Mouse (Mus musculus) midbrain, embryonic 10.5 days (tissue): ENCODE results near the gene Dnajc12. TPM values are rescaled to one million over a fixed set of nuclear protein-coding genes. Genes with fewer than 3 reads are reported as not detected.
"Not testable (repeated sequence)": the region's sequence is repeated elsewhere in the genome, so short reads cannot be mapped to it uniquely, and the experiment has no call there.

Experiments used
- DNase-seq: peaks from one replicate; pipeline ENCODE4 v3.0.0-alpha.2; 2017; ENCODE audit warnings: low spot score
- H3K27ac ChIP-seq: fragments of 300-500 bp; sonication (generic); replicated peaks from 2 replicates; pipeline ENCODE4 v1.5.1; 2016; ENCODE audit warnings: mild to moderate bottlenecking
- H3K27me3 ChIP-seq: fragments of 300-500 bp; sonication (generic); 2 replicates; pipeline ENCODE4 v1.6.1; 2016; ENCODE audit warnings: low read depth, mild to moderate bottlenecking; ENCODE audit not compliant: poor library complexity, severe bottlenecking
- H3K36me3 ChIP-seq: fragments of 300-500 bp; sonication (generic); 2 replicates; pipeline ENCODE4 v1.6.1; 2016; ENCODE audit warnings: mild to moderate bottlenecking, moderate library complexity
- H3K4me1 ChIP-seq: fragments of 300-500 bp; sonication (generic); 2 replicates; pipeline ENCODE4 v1.6.1; 2016
- H3K4me3 ChIP-seq: fragments of 300-500 bp; sonication (generic); 2 replicates; pipeline ENCODE4 v1.5.1; 2016; ENCODE audit warnings: mild to moderate bottlenecking, moderate library complexity
- H3K9me3 ChIP-seq: fragments of 300-500 bp; sonication (generic); replicated peaks from 2 replicates; pipeline ENCODE4 v1.6.1; 2016; ENCODE audit warnings: mild to moderate bottlenecking
- WGBS: fragments of 180-500 bp; shearing (Covaris S2); methylation state at CpG from one replicate; pipeline ENCODE4 v1.1.7; 2016; 5-methylcytosine and 5-hydroxymethylcytosine counted together
- polyA plus RNA-seq: library from polyadenylated mRNA; unstranded; fragments of >200 nt; fragmentation: Nextera tagmentation; extraction: Ambion mirVana; gene quantifications from 2 replicates; pipeline ENCODE4 v1.2.1, GENCODE M21; 2016

Dnajc12 gene
- polyA plus RNA-seq, 1 experiment from 2014 or later = 15.2 TPM

DNA sequence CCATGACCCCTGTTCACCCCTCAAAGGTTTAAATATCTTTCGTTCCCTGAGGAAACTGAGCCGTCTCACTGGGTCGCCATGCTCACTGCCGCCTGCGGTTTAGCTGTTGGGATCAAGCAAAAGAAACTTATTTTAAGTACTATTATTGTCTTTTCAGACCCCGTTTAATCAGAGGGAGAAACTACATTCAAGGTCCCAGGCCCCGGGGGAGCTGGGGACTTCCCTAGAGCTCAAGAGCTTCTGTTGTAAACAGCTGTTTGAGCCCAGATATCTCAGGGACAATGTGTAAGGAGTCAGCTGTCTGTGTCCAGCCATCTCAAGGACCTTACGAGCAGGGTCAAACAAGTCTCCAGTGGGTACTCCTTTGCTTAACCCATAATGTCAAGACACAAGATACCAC lies 44.9 kb downstream of the Dnajc12 start:
- Histone ChIP-seq H3K4me1 (peaks cover 5% of the 10 kb centered on the region), H3K36me3 (no peaks in the 10 kb centered on the region), H3K27ac (no peak overlapping the region), H3K27me3 (no peaks in the 10 kb centered on the region), H3K9me3 (no peaks in the 10 kb centered on the region), H3K4me3 (no peak overlapping the region)
- 83% methylated on average over 8 of the region's 8 CpGs for WGBS
- DNase-seq = no peak

DNA sequence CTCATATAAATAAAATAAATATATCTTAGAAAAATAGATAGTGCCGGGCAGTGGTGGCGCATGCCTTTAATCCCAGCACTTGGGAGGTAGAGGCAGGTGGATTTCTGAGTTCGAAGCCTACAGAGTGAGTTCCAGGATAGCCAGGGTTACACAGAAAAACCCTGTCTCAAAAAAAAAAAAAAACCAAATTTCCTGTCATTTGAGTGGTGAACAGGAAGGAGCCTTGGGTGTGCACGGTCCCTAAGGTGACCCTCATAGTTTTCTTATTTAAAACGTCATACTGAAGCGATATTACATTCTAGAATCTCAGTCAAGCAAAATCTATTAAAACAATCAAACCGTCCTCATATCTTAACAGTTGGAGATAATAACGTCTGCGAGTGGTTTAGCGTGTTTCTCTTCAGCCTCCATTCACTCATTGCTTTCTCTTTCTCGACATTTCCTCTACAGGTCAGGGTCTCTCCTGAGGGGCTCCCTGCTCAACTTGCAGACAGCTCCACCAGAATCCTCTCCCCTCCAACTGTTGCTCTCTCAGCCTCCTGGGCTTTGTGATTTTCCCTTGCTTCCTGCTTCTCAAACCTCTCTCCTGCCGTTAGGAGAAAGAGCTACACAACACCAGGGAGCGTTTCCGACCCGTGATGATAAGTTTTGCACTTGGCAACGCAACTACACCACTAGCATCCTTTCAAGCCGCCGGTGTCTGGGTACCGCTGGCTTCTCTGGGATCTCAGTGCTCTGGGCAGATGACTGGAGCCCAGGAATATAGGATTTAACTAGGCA lies 46.2 kb downstream of the Dnajc12 start:
- peak overlapping the region; percentile 55 for H3K27ac ChIP-seq
- H3K4me1 ChIP-seq = peaks cover 5% of the 10 kb centered on the region
- 30% methylated on average over 19 of the region's 19 CpGs for WGBS
- H3K36me3 ChIP-seq = no peaks in the 10 kb centered on the region
- no peaks in the 10 kb centered on the region for H3K27me3 ChIP-seq
- no peaks in the 10 kb centered on the region for H3K9me3 ChIP-seq
- DNase-seq = peak; percentile 55
- H3K4me3 ChIP-seq = peak overlapping the region; percentile 81

DNA sequence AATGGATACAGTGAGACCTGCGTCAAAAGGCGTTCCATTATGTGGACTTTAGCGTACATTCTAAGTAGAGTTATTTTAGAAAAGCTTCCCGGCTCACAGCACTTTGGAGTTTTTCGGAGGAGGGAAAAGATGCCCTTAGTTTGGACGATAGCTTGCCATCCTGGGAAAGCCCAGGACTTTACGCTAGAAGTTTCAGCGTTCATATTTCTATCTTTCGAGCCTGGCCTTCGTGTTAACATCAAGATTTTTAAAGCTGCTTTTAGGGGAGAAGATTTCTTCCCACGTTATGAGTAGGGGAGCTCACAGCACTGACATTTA lies 46.7 kb downstream of the Dnajc12 start:
- DNase-seq = no peak
- peak overlapping the region; percentile 55 for H3K27ac ChIP-seq
- 5% methylated on average over 11 of the region's 11 CpGs for WGBS

DNA sequence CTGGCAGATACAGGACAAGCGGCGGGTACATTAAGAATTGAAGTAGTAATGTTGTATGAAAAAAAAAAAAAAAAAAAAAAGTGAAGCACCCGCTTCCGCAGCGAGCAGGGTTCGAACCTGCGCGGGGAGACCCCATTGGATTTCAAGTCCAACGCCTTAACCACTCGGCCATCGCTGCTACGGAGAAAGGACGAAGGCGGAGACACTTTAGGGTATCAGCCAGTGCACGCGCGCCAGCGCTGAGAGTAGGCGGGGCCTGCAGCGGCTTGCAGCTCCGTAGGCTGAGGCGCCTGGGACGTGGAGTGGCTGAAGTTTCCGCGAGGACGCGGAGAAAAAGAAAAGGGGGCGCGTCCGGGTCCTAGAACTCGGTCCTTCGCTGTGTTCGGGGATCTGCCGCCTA lies 47.1 kb downstream of the Dnajc12 start:
- H3K9me3 ChIP-seq = no peaks in the 10 kb centered on the region
- H3K4me1 ChIP-seq = peaks cover 5% of the 10 kb centered on the region
- H3K27me3 ChIP-seq = no peaks in the 10 kb centered on the region
- peak overlapping the region; percentile 94 for H3K27ac ChIP-seq
- peak overlapping the region; percentile 81 for H3K4me3 ChIP-seq
- peak; percentile 99 for DNase-seq
- under 1% methylated on average over 34 of the region's 34 CpGs for WGBS
- no peaks in the 10 kb centered on the region for H3K36me3 ChIP-seq

More for the DNA sequence above, 46.7 kb downstream of the Dnajc12 start:
- no peaks in the 10 kb centered on the region for H3K27me3 ChIP-seq
- no peaks in the 10 kb centered on the region for H3K9me3 ChIP-seq
- H3K36me3 ChIP-seq = no peaks in the 10 kb centered on the region
- H3K4me1 ChIP-seq = peaks cover 5% of the 10 kb centered on the region
- H3K4me3 ChIP-seq = peak overlapping the region; percentile 81

DNA sequence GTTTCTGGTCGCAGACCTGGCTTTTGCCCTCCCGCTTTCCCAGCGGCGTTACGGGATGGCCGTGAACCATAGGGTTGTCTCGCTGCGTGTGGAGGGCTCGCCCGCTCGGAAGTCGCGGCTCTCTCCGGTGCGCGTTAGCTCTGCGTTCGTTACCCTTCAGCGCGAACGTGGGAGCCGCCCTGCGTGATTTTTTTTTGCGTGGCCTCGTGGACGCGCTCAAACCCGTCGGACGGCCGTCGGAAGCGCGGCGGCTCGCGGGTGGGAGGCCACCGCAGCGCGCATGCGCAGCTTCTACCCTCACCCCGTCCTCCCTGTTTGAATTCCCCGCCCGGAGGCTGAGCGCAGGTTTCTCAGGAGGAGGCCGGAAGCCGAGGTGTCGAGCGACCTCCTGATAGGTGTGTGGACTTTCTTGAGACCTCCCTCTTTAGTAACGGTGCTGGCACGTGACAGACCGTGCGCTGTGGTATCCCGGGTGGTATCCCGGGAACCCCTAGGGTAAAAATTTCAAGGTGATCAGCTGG lies 47.6 kb downstream of the Dnajc12 start, which contains the start of gene Ctnna3:
Ctnna3 (plus strand) TSS at position 314 of the 521 bp plus-strand sequence.
- H3K4me1 ChIP-seq = peaks cover 5% of the 10 kb centered on the region
- H3K36me3 ChIP-seq = no peaks in the 10 kb centered on the region
- H3K9me3 ChIP-seq = no peaks in the 10 kb centered on the region
- peak within 1 kb of the TSS; percentile 94 for H3K27ac ChIP-seq
- under 1% methylated on average over 55 of the region's 55 CpGs for WGBS
- DNase-seq = peak; percentile 92
- H3K4me3 ChIP-seq = peak within 1 kb of the TSS; percentile 81
- H3K27me3 ChIP-seq = no peaks in the 10 kb centered on the region

DNA sequence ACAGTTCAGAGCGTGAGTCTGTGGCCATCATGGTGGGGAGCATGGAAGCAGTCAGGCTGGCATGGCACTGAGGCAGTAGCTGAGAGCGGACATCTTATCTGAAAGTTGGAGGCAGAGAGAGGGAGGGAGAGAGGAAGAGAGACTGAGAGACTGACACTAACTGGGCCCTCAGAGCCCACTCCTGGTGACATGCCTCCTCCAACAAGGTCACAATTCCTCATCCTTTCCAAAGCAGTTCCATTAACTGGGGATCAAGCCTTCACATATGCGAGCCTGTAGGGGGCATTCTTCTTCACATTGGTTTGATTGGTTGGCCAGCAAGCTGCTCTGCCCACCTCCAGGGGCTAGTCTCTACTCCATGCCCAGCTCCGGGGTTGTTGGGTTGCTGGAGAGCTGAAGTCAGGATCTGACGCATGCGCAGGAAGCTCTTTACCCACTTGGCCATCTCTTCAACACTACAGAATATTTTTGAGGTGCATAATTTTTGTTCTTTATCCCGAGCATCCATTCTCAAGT lies 49.0 kb downstream of the Dnajc12 start:
- Histone ChIP-seq H3K36me3 (no peaks in the 10 kb centered on the region), H3K4me3 (no peak overlapping the region), H3K27ac (no peak overlapping the region), H3K9me3 (no peaks in the 10 kb centered on the region), H3K27me3 (no peaks in the 10 kb centered on the region), H3K4me1 (peaks cover 5% of the 10 kb centered on the region)
- WGBS = 91% methylated on average over 7 of the region's 7 CpGs
- DNase-seq = no peak

DNA sequence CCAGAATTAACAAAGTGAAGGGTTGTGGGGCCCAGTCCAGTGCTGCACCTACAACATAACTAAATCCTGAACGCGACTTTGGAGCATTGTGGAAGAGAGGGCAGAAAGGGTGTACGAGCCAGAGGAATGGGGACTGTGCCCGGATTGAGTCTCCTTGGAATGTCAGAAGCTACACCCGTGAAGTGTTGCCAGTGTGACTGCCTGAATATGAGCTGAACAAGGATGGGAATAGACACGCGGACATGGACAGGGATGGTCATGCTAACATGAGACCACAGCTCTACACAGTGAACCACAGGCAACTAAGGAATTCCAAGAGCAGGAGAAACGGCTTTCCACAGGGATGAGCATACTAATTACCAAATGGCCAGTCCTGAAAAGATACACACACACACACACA lies 49.9 kb downstream of the Dnajc12 start:
- Histone ChIP-seq H3K9me3 (no peaks in the 10 kb centered on the region), H3K36me3 (no peaks in the 10 kb centered on the region), H3K27ac (no peak overlapping the region), H3K27me3 (no peaks in the 10 kb centered on the region), H3K4me1 (peaks cover 5% of the 10 kb centered on the region), H3K4me3 (no peak overlapping the region)
- 92% methylated on average over 8 of the region's 8 CpGs for WGBS
- no peak for DNase-seq

DNA sequence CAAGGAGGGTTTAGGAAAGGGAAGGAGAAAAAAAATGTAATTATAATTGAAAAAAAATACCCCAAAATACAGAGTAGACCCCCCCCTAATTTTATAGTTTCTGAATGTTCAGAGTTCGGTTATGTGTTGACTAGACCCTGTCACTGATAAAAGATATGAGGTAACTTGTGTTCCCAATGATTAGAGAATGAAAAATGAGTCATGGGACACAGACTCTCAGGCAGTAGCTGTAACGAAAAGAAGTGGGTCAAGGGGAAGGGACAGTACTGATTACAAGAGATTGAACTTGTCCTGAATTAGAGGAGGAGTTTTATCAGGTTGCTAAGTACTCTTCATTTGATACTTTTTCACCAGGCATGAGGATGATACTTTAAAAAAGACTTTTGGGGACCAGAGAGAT lies 50.6 kb downstream of the Dnajc12 start:
- Histone ChIP-seq H3K27me3 (no peaks in the 10 kb centered on the region), H3K36me3 (no peaks in the 10 kb centered on the region), H3K9me3 (no peaks in the 10 kb centered on the region), H3K4me3 (no peak overlapping the region), H3K4me1 (peaks cover 5% of the 10 kb centered on the region), H3K27ac (no peak overlapping the region)
- WGBS = 84% methylated on average over 2 of the region's 2 CpGs
- no peak for DNase-seq

DNA sequence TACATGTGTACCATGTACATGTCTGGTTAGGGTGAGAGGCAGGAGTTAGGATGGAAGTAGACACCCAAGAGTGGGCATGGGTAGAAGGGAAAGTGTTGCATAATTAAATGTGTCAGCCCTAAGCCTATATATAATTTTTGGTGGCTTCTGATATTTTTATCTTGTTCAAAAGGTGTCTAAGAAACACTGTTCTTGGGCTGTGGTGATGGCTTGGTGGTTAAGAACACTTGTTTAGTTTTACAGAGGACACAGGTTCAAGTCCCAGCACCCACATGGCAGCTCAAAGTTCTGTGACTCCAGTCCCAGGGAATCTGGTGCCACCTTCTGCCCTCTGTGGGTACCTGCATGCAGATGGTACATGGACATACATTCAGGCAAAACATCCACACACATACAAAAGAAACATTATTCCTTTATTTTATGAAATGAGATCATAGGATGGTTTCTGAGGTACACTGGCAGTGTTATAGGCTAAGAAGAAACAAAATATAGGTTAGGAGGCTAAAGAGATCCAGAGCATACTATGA lies 56.6 kb downstream of the Dnajc12 start:
- Histone ChIP-seq H3K4me3 (no peak overlapping the region), H3K9me3 (no peaks in the 10 kb centered on the region), H3K4me1 (no peaks in the 10 kb centered on the region), H3K27me3 (no peaks in the 10 kb centered on the region), H3K27ac (no peak overlapping the region), H3K36me3 (no peaks in the 10 kb centered on the region)
- no peak for DNase-seq

DNA sequence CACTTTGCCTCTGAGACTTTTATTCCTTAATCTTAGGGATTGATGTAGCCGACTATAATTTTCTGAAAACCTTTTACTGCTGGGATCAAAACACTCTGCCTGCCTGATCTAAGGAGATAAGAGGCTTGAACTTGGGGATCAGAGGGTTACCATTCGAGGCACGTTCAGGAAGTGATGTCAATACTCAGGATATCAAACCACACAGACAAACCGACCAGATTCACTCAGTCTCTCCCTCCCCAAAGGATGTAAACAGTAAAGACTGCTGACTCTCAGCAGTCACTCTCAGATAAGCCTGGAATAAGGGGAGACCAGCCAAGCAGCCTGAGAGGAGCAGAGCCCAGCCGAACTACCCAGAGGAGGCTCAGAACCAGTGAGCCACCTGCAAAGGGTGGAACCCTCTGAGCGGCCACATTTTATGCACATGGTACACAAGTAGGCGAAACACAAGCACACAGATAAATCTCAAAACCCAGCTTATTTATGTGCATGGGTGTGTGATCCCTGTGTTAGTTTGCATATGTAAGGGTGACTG lies 57.5 kb downstream of the Dnajc12 start:
- H3K27ac ChIP-seq = no peak overlapping the region
- no peaks in the 10 kb centered on the region for H3K27me3 ChIP-seq
- DNase-seq = no peak
- 75% methylated on average over 7 of the region's 7 CpGs for WGBS
- H3K4me3 ChIP-seq = no peak overlapping the region
- H3K9me3 ChIP-seq = no peaks in the 10 kb centered on the region
- no peaks in the 10 kb centered on the region for H3K4me1 ChIP-seq
- H3K36me3 ChIP-seq = no peaks in the 10 kb centered on the region

DNA sequence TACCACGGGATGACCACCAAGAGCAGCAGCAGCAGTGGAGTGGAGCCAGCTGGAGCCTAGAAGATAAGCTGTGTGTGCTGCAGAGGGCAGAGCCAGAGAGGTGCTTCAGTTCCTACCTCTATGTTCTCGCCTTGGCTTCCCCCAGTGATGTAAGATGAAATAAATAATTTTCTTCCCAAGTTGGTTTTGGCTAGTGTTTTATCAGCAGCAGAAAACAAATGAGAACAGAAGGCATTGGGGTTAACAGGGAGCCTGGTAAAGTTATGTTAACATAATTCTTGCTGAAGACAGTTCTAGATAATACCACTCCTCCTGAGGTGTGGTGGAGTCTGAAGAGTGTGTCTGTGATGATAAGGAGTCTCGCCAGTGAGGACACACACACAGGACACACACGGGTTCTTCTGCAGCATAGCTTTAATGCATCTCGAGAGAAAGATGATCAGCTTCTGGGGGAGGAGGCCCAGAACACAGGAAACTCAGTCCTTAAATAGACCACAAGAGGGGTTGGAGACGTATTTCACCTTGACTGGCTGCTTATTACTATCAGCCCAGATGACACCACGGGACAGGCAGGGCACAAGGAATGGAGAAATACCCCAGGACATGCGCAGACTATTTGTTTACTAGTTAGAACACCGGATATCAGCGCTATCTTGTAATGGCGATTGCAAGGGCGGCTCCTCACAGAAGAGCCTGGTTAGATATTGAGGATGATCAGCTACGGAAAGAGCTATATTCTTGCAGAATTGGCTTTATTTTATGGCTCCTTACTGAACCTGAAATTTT lies 62.6 kb downstream of the Dnajc12 start:
- WGBS = 87% methylated on average over 13 of the region's 13 CpGs
- not testable (repeated sequence) for H3K9me3 ChIP-seq, H3K4me1 ChIP-seq, H3K27me3 ChIP-seq, H3K4me3 ChIP-seq, H3K27ac ChIP-seq, H3K36me3 ChIP-seq, DNase-seq

DNA sequence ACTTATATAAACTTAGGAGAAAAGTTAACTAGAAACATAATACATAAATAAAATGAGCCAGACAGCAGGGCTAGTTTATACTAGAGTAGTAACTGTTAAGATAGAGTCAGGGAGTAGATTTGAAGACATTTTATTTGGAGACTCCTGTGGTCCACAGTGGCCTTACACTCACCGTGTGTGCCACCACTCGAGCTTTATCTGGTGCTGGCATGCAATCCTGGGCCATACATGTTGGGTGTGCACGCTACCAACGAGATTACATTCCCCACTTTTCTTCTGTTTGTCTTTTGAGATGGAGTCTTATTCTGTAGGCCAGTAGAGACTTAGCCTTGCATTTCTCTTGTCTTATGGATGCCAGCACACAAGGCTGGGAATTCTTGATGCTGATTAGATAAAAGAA lies 71.7 kb downstream of the Dnajc12 start:
- DNase-seq = no peak
- Histone ChIP-seq H3K27ac (no peak overlapping the region), H3K27me3 (no peaks in the 10 kb centered on the region), H3K36me3 (no peaks in the 10 kb centered on the region), H3K4me1 (peaks cover 17% of the 10 kb centered on the region), H3K4me3 (no peak overlapping the region), H3K9me3 (no peaks in the 10 kb centered on the region)
- WGBS = 91% methylated on average over 4 of the region's 4 CpGs
